Mouse (Mus musculus) ES-Bruce4 (cell line): ENCODE data around the gene Rgs12. TPM values are rescaled to one million over a fixed set of nuclear protein-coding genes. Genes with fewer than 3 reads are reported as not detected.

Experiments
- H3K27ac ChIP-seq: 2 replicates; pipeline ENCODE4 v1.5.1; 2012; ENCODE audit warnings: low read length, inconsistent platforms; ENCODE audit not compliant: insufficient read depth
- H3K27me3 ChIP-seq: 2 replicates; pipeline ENCODE4 v1.6.1; 2012; ENCODE audit warnings: mild to moderate bottlenecking, low read length, inconsistent platforms; ENCODE audit not compliant: control insufficient read depth, poor library complexity, insufficient read depth, severe bottlenecking
- H3K36me3 ChIP-seq: 2 replicates; pipeline ENCODE4 v1.6.1; 2012; ENCODE audit warnings: inconsistent platforms, mild to moderate bottlenecking, low read length, moderate library complexity; ENCODE audit not compliant: control insufficient read depth, poor library complexity, insufficient read depth, severe bottlenecking
- H3K4me1 ChIP-seq: one replicate; pipeline ENCODE4 v1.8.1; 2011; ENCODE audit warnings: low read length; ENCODE audit not compliant: control insufficient read depth, insufficient read depth
- H3K4me3 ChIP-seq: 2 replicates; pipeline ENCODE4 v1.5.1; 2011; ENCODE audit warnings: low read depth, mild to moderate bottlenecking, low read length
- H3K9ac ChIP-seq: 2 replicates; pipeline ENCODE4 v1.6.1; 2012; ENCODE audit warnings: low read depth, mild to moderate bottlenecking, inconsistent platforms; ENCODE audit not compliant: poor library complexity, severe bottlenecking
- H3K9me3 ChIP-seq: replicated peaks from 2 replicates; pipeline ENCODE4 v1.6.1; 2012; ENCODE audit warnings: mild to moderate bottlenecking, low read length, inconsistent platforms; ENCODE audit not compliant: control insufficient read depth, poor library complexity, insufficient read depth, severe bottlenecking
- CTCF ChIP-seq: IDR thresholded peaks from one replicate; pipeline ENCODE4 v1.8.1; 2011; ENCODE audit warnings: low read depth, low read length
- EP300 ChIP-seq: IDR thresholded peaks from 2 replicates; pipeline ENCODE4 v1.6.1; 2011; ENCODE audit warnings: low read depth, low read length; ENCODE audit not compliant: insufficient read depth
- POLR2A ChIP-seq: IDR thresholded peaks from one replicate; pipeline ENCODE4 v1.8.1; 2011; ENCODE audit warnings: low read length; ENCODE audit not compliant: insufficient read depth
- polyA plus RNA-seq: library from polyadenylated mRNA; stranded (reverse); fragments of >200 nt; gene quantifications from 2 replicates; pipeline ENCODE4 v1.2.4, GENCODE M21; 2011; ENCODE audit warnings: low read depth; ENCODE audit not compliant: missing spikeins, insufficient read depth, insufficient read length

Gene Rgs12
- polyA plus RNA-seq, 1 experiment, result 23.4 TPM

DNA sequence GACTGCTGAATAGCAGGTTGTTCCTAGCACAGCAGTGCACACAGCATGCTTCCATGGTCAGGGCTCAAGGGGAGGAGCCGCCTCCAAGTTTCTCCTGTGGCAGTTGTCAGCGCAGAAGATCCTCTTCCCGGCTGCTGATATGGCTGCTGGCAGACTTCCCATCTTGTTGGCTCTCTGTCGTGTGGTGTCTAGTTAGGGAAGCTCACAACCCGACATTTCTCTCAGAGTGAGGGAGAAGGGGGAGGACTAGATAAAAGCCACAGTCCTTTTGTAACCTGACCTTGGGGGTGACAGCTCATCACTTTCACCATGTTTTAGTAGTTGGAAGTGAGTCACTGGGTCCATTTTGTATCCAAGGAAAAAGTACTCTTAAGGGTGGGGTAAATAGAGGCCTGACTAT is 6.4 kb downstream of the Rgs12 start:
- no peak for TF ChIP-seq EP300
- TF ChIP-seq CTCF, result no peak
- TF ChIP-seq POLR2A, result no peak
- Histone ChIP-seq H3K9ac (no peak overlapping the region), H3K4me3 (no peak overlapping the region), H3K9me3 (no peaks in the 10 kb centered on the region), H3K27ac (no peak overlapping the region), H3K4me1 (no peaks in the 10 kb centered on the region), H3K36me3 (no peaks in the 10 kb centered on the region), H3K27me3 (no peaks in the 10 kb centered on the region)

DNA sequence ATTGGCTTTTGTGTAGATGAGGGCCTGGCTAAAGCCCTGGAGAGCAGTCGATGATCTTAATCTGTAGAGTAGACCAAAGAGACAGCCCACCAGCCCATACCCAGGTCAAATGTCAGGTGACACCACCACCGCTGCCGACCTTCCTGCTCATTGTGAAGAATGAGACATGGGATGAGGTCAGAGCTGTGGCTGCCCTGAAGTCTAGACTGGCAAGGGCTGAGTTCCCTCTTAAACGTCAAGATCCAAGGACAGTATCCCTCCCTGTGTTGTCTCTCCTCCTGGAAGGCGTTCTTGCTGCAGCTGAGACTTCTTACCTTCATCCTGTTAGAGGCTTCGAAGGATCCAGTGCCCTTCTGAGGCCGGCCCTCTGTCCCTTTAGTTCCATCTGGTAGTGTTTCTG is 6.9 kb downstream of the Rgs12 start:
- H3K9me3 ChIP-seq, result no peaks in the 10 kb centered on the region
- H3K9ac ChIP-seq, result no peak overlapping the region
- TF ChIP-seq EP300 (no peak), POLR2A (no peak), CTCF (no peak)
- no peak overlapping the region for H3K4me3 ChIP-seq
- no peaks in the 10 kb centered on the region for H3K4me1 ChIP-seq
- H3K27ac ChIP-seq, result no peak overlapping the region
- H3K27me3 ChIP-seq, result no peaks in the 10 kb centered on the region
- no peaks in the 10 kb centered on the region for H3K36me3 ChIP-seq

DNA sequence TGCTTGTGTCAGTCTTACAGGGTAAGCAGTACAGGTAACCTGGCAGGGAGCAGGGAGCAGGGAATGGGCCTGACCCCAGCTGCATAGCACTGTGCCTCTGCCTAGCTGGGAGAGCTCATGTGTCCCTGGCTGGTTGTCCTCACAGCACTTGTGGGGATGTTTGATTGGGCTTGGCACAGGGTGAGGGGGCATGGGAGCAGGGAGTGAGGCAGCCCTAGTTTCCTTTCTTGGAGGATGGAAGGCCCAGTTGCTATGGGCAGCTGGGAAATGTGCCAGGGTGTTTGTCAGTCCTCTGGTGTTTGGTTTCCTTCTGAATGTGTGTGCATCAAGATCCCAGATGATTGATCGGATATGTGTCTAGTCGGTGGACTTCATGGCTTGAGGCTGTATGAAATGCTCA is 7.8 kb downstream of the Rgs12 start:
- Histone ChIP-seq H3K4me3 (no peak overlapping the region), H3K27me3 (no peaks in the 10 kb centered on the region), H3K4me1 (no peaks in the 10 kb centered on the region), H3K27ac (no peak overlapping the region), H3K9me3 (no peaks in the 10 kb centered on the region), H3K36me3 (no peaks in the 10 kb centered on the region), H3K9ac (no peak overlapping the region)
- no peak for TF ChIP-seq EP300
- TF ChIP-seq CTCF, result no peak
- TF ChIP-seq POLR2A, result no peak

DNA sequence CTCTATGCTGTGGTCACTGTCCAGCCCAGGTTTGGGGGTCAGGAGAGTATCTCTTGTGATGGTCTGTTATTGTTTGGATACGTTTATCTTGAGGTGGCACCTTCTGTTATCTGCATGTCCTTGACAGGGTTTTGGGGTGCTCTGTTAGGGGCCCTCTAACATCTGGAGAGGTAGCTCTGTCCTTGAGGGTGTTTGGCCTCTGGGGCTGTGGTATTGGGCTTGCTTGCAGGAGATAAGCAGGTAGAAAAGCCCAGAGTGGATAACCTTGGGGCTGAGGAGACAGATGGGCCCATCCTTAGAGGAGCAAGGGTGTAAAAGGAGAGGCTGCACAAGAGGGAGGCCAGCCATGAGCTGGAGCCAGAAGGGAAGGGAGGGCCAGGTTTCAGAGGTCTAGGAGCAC is 10.8 kb downstream of the Rgs12 start:
- no peak overlapping the region for H3K4me3 ChIP-seq
- TF ChIP-seq POLR2A, result no peak
- TF ChIP-seq CTCF, result no peak
- no peak for TF ChIP-seq EP300
- H3K9me3 ChIP-seq, result no peaks in the 10 kb centered on the region
- H3K27me3 ChIP-seq, result no peaks in the 10 kb centered on the region
- H3K36me3 ChIP-seq, result no peaks in the 10 kb centered on the region
- no peak overlapping the region for H3K27ac ChIP-seq
- H3K9ac ChIP-seq, result no peak overlapping the region
- H3K4me1 ChIP-seq, result no peaks in the 10 kb centered on the region

DNA sequence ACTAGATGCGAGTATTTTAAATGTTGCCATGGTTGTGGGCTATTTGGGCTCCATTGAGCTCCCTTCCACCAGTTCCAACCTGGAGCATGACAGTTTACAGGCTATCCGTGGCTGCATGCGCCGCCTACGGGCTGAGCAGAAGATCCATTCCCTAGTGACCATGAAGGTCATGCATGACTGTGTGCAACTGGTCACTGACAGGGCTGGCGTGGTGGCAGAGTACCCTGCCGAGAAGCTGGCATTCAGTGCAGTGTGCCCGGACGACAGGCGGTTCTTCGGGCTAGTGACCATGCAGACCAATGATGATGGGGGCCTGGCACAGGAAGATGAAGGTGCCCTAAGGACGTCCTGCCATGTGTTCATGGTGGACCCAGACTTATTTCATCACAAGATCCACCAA is 16.3 kb downstream of the Rgs12 start:
- H3K4me3 ChIP-seq, result no peak overlapping the region
- no peaks in the 10 kb centered on the region for H3K36me3 ChIP-seq
- no peak overlapping the region for H3K27ac ChIP-seq
- TF ChIP-seq CTCF, result no peak
- no peak for TF ChIP-seq POLR2A
- TF ChIP-seq EP300, result no peak
- H3K9ac ChIP-seq, result no peak overlapping the region
- no peaks in the 10 kb centered on the region for H3K4me1 ChIP-seq
- H3K27me3 ChIP-seq, result no peaks in the 10 kb centered on the region
- no peaks in the 10 kb centered on the region for H3K9me3 ChIP-seq

DNA sequence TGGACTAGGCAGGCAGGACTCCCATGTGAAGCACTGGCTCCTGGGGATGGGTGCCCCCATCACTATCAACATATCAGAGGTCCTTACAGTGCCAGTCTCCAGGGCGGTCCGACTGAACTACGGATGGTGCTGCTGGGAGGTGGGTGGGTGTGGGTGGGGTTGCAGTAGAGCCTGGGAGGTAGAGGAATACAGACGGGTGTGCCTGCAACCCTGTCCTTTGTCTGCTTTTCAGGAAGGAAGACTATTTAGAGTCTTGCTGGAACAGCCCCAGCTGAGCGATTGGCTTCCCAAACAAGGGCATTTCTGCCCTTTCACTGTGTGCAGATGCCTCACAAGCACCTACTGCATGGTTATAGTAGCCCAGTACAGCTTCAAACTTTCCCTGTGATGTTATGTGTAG is 19.1 kb downstream of the Rgs12 start:
- H3K4me3 ChIP-seq, result no peak overlapping the region
- H3K36me3 ChIP-seq, result no peaks in the 10 kb centered on the region
- H3K27me3 ChIP-seq, result no peaks in the 10 kb centered on the region
- H3K27ac ChIP-seq, result peak overlapping the region; percentile 54; the same call in 1 of the 2 replicates
- no peaks in the 10 kb centered on the region for H3K4me1 ChIP-seq
- H3K9me3 ChIP-seq, result no peaks in the 10 kb centered on the region
- no peak overlapping the region for H3K9ac ChIP-seq
- TF ChIP-seq EP300 (0 out of 2 replicates have a peak, but pooled peaks have one; percentile 22), CTCF (no peak), POLR2A (no peak)
